Mouse (Mus musculus): ENCODE data around the gene Brca1.
"Not testable (repeated sequence)": the region's sequence is repeated elsewhere in the genome, so short reads cannot be mapped to it uniquely, and the experiment has no call there.

Gene Brca1

GRCm38 (mm10) chr11:101472336-101472735 is 79.4 kb downstream of the Brca1 start:
- DNase-seq (ENCODE audit: extremely low read depth, insufficient read length, low spot score): no peak

- DNase-seq (ENCODE audit: extremely low read depth, insufficient read length, low spot score): no peak
Measured at GRCm38 (mm10) chr11:101471926-101472325, 79.8 kb downstream of the Brca1 start.

- DNase-seq (ENCODE audit: extremely low read depth, insufficient read length, low spot score): no peak
Measured at GRCm38 (mm10) chr11:101470206-101470605, 81.5 kb downstream of the Brca1 start.

GRCm38 (mm10) chr11:101469155-101469554 is 82.6 kb downstream of the Brca1 start:
- no peak for DNase-seq (ENCODE audit: extremely low read depth, insufficient read length, low spot score)

- no peak for DNase-seq (ENCODE audit: extremely low read depth, insufficient read length, low spot score)
Measured at GRCm38 (mm10) chr11:101468731-101469130, 83.0 kb downstream of the Brca1 start.

GRCm38 (mm10) chr11:101468263-101468688 is 83.5 kb downstream of the Brca1 start:
- DNase-seq (ENCODE audit: extremely low read depth, insufficient read length, low spot score): no peak

GRCm38 (mm10) chr11:101467477-101468262 is 84.1 kb downstream of the Brca1 start:
- DNase-seq (ENCODE audit: extremely low read depth, insufficient read length, low spot score): peak; percentile 87

- DNase-seq (ENCODE audit: extremely low read depth, insufficient read length, low spot score): not testable (repeated sequence)
Measured at GRCm38 (mm10) chr11:101466552-101466950, 85.2 kb downstream of the Brca1 start.

- peak; percentile 90 for DNase-seq (ENCODE audit: extremely low read depth, insufficient read length, low spot score)
Measured at GRCm38 (mm10) chr11:101465869-101466551, 85.7 kb downstream of the Brca1 start, which contains the start of gene Vat1. Gene Vat1, minus strand, starts transcription at chr11:101466230.

- DNase-seq (ENCODE audit: extremely low read depth, insufficient read length, low spot score): peak; percentile 85
Measured at GRCm38 (mm10) chr11:101465101-101465868, 86.5 kb downstream of the Brca1 start.

GRCm38 (mm10) chr11:101464211-101465100 is 87.3 kb downstream of the Brca1 start, which contains the start of gene Rnd2:
Gene Rnd2, plus strand, starts transcription at chr11:101464999.
- DNase-seq (ENCODE audit: extremely low read depth, insufficient read length, low spot score): no peak

- DNase-seq (ENCODE audit: extremely low read depth, insufficient read length, low spot score): no peak
Measured at GRCm38 (mm10) chr11:101462583-101463440, 88.9 kb downstream of the Brca1 start.

- DNase-seq (ENCODE audit: extremely low read depth, insufficient read length, low spot score): no peak
Measured at GRCm38 (mm10) chr11:101462141-101462540, 89.6 kb downstream of the Brca1 start.

- DNase-seq (ENCODE audit: extremely low read depth, insufficient read length, low spot score): no peak
Measured at GRCm38 (mm10) chr11:101460321-101460720, 91.4 kb downstream of the Brca1 start.

GRCm38 (mm10) chr11:101459716-101460115 is 92.0 kb downstream of the Brca1 start:
- no peak for DNase-seq (ENCODE audit: extremely low read depth, insufficient read length, low spot score)

- no peak for DNase-seq (ENCODE audit: extremely low read depth, insufficient read length, low spot score)
Measured at GRCm38 (mm10) chr11:101458217-101458616, 93.5 kb downstream of the Brca1 start.

- DNase-seq (ENCODE audit: extremely low read depth, insufficient read length, low spot score): no peak
Measured at GRCm38 (mm10) chr11:101457631-101458030, 94.1 kb downstream of the Brca1 start.

- DNase-seq (ENCODE audit: extremely low read depth, insufficient read length, low spot score): no peak
Measured at GRCm38 (mm10) chr11:101455627-101456026, 96.1 kb downstream of the Brca1 start.

GRCm38 (mm10) chr11:101454702-101455101 is 97.1 kb downstream of the Brca1 start:
- no peak for DNase-seq (ENCODE audit: extremely low read depth, insufficient read length, low spot score)

Data from 3134 (cell line).